Mouse (Mus musculus): ENCODE measurements around the gene Rptor. TPM values are rescaled to one million over a fixed set of nuclear protein-coding genes. Genes with fewer than 3 reads are reported as not detected.

The Rptor gene
- polyA plus RNA-seq, 1 experiment from 2014 or later = 9.9 TPM

DNA sequence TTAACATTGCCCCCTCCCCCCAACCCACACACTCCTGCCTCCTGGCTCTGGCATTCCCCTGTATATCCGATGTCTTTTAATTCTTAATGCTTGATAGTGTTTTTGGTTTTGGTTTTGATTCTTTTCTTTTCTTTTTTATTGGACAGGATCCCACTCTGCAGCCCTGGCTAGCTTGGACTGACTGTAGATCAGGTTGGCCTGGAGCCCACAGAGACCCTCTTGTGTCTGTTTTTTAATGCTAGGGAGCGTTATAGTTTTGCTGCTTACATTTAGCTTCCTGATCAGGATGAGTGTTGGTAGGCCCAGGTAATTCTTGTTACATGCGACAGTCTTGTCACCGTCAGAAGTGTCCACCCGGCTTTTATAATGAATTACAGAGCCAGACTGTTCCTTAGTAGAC is 27.6 kb downstream of the Rptor start:
- H3K4me2 ChIP-seq (ENCODE audit: low read length) = no peak overlapping the region
- no peaks in the 10 kb centered on the region for H3K36me3 ChIP-seq (ENCODE audit: control insufficient read depth, insufficient read depth, low read length)
- no peak overlapping the region for H3K9ac ChIP-seq (ENCODE audit: low read depth, low read length)
- WGBS = 78% methylated on average over 5 of the region's 5 CpGs
- H3K9me3 ChIP-seq (replicated peaks; ENCODE audit: control insufficient read depth, low read length, poor library complexity, severe bottlenecking) = no peaks in the 10 kb centered on the region
- no peaks in the 10 kb centered on the region for H3K27me3 ChIP-seq (ENCODE audit: control insufficient read depth, insufficient read depth, low read depth, low read length)
- H3K27ac ChIP-seq (ENCODE audit: low read length) = no peak overlapping the region
- H3K4me3 ChIP-seq (ENCODE audit: low read depth, low read length) = no peak overlapping the region
- no peak for ATAC-seq
- H3K4me1 ChIP-seq (ENCODE audit: control insufficient read depth, insufficient read depth, low read length) = peaks cover 8% of the 10 kb centered on the region; the same call in 1 of the 2 replicates

DNA sequence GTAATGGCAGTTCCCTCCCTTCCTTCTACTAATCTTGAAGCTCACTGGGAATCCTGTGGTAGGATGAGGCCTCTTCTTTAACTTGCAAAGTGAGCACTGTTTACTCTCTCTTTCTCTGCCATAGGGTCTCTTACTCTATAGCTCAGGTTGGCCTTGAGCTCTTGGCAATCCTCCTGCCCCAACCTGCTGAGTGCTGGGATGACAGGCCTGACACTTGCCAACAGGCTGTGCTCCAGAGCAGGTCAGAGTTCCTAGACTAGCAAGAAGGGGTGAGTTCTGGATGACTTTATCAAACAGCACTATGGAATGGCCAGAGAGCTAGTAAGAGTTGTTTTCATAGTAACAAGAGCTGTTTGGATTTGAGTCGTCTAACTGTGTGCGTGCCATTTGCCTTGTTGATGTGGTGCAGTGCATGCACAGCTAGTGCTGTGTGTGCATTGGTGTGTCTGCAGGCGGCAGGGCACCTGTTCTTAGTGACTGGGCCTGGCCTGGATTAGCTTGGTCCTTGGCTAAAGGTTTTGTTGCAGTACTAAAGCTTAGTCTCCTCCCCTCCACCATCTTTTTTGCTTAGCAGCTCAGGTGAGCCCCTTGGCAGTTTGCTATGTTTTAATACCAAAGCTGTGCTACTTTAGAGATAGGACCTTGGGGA is 28.6 kb downstream of the Rptor start:
- Histone ChIP-seq H3K36me3 (ENCODE audit: control insufficient read depth, insufficient read depth, low read length) (no peaks in the 10 kb centered on the region), H3K4me2 (ENCODE audit: low read length) (no peak overlapping the region), H3K9me3 (replicated peaks; ENCODE audit: control insufficient read depth, low read length, poor library complexity, severe bottlenecking) (no peaks in the 10 kb centered on the region), H3K27me3 (ENCODE audit: control insufficient read depth, insufficient read depth, low read depth, low read length) (no peaks in the 10 kb centered on the region), H3K27ac (ENCODE audit: low read length) (no peak overlapping the region), H3K4me1 (ENCODE audit: control insufficient read depth, insufficient read depth, low read length) (0 out of 2 replicates have a peak, but pooled peaks cover 6% of the 10 kb centered on the region), H3K4me3 (ENCODE audit: low read depth, low read length) (no peak overlapping the region), H3K9ac (ENCODE audit: low read depth, low read length) (no peak overlapping the region)
- no peak for ATAC-seq
- WGBS = 76% methylated on average over 3 of the region's 3 CpGs

DNA sequence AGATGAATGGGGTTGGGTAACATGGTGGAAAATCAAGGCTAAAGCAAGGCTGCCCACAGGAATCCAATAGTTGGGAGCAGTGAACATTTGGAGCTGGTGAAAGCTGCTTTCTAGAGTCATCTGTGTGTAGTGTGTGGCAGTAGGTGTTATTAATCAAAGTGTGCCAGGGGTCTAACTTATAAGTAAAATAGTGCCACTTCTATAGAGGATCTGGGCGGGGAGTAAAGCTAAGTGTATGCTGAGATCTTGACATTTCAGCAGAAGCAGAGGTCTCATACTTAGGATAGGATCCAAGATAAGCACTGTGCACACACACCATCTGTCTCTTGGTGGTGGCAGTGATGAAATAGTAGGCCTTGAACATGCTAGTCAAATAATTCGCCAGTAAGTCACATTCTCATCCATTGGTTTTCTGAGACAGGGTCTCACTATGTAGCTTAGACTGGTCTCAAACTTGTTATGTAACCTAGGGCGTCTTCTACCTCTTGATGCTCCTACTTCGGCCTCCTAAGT is 33.7 kb downstream of the Rptor start:
- Histone ChIP-seq H3K36me3 (ENCODE audit: control insufficient read depth, insufficient read depth, low read length) (no peaks in the 10 kb centered on the region), H3K9ac (ENCODE audit: low read depth, low read length) (no peak overlapping the region), H3K4me2 (ENCODE audit: low read length) (no peak overlapping the region), H3K9me3 (replicated peaks; ENCODE audit: control insufficient read depth, low read length, poor library complexity, severe bottlenecking) (no peaks in the 10 kb centered on the region), H3K4me3 (ENCODE audit: low read depth, low read length) (no peak overlapping the region), H3K27ac (ENCODE audit: low read length) (no peak overlapping the region), H3K4me1 (ENCODE audit: control insufficient read depth, insufficient read depth, low read length) (peaks cover 4% of the 10 kb centered on the region; the same call in 1 of the 2 replicates), H3K27me3 (ENCODE audit: control insufficient read depth, insufficient read depth, low read depth, low read length) (no peaks in the 10 kb centered on the region)
- no peak for ATAC-seq
- 96% methylated on average over 4 of the region's 4 CpGs for WGBS

DNA sequence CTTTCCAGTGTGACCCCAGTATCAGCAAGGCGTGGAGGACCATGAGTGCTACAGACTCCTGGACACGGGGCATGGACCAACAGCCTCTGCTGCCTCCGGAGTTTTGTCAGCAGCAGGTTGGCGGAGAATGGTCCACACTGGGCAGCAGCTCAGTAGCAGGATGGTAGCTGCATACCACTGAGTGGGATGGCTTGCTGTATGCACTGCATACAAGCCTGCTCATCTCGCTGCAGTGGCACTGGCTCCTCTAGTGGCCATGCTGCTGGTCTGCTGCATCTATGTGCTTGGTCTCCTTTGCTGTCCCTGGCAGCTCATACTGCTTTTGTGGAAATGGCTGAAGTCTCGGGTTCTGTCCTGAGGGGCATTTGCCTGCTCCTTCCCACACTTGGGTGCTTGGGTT is 34.8 kb downstream of the Rptor start:
- Histone ChIP-seq H3K27me3 (ENCODE audit: control insufficient read depth, insufficient read depth, low read depth, low read length) (no peaks in the 10 kb centered on the region), H3K4me3 (ENCODE audit: low read depth, low read length) (no peak overlapping the region), H3K36me3 (ENCODE audit: control insufficient read depth, insufficient read depth, low read length) (no peaks in the 10 kb centered on the region), H3K27ac (ENCODE audit: low read length) (no peak overlapping the region), H3K9ac (ENCODE audit: low read depth, low read length) (no peak overlapping the region), H3K4me2 (ENCODE audit: low read length) (no peak overlapping the region), H3K4me1 (ENCODE audit: control insufficient read depth, insufficient read depth, low read length) (peaks cover 4% of the 10 kb centered on the region; the same call in 1 of the 2 replicates), H3K9me3 (replicated peaks; ENCODE audit: control insufficient read depth, low read length, poor library complexity, severe bottlenecking) (no peaks in the 10 kb centered on the region)
- WGBS = 82% methylated on average over 6 of the region's 6 CpGs
- no peak for ATAC-seq

DNA sequence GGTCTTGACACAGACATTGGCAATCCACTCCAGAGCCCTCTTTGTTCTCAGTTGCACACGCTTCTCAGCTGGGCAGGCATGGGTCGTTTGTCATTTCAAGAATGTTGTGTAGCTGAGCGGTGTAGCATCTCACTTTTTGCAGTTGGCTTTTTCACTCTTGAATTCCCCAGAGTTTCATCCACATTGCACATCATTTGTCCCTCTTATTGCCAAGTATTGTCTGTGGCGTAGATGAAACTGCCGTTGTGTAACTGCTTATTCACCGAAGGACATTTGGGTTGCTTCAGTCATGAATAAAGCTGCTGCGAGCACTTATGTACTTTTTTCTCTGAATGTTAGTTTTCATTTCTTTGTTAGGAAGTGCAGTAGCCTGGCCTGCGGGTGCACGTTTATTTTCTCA is 37.8 kb downstream of the Rptor start:
- ATAC-seq = no peak
- Histone ChIP-seq H3K9ac (ENCODE audit: low read depth, low read length) (no peak overlapping the region), H3K27ac (ENCODE audit: low read length) (no peak overlapping the region)

DNA sequence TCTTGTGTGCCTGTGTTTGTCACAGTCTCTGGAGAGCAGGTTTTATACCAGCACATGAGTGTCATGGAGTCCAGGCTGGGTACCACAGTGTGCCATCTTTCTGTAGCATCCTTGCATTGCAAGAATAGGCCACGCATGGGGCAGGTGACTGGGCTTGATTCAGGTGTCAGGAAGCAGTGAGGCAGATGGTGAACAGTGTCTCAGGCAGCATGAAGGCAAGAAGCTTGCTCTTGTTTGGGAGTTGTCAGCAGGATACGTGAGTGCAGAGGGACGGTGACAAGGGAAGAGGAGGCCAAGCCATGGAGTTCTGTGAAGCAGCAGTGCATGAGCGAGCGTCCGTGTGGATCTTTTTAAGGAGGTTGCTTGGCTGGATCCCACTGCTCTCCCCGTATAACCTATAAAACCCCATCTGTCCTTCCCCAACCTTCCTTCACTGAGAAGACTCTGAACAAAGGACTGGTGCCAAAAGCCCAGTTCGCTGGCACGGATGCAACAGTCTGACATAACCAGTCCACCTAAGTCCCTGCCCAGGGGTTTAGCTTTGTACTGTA is 39.2 kb downstream of the Rptor start:
- no peak overlapping the region for H3K9ac ChIP-seq (ENCODE audit: low read depth, low read length)
- H3K9me3 ChIP-seq (replicated peaks; ENCODE audit: control insufficient read depth, low read length, poor library complexity, severe bottlenecking) = no peaks in the 10 kb centered on the region
- no peak for ATAC-seq
- H3K4me2 ChIP-seq (ENCODE audit: low read length) = no peak overlapping the region
- peaks cover 10% of the 10 kb centered on the region for H3K4me1 ChIP-seq (ENCODE audit: control insufficient read depth, insufficient read depth, low read length)
- WGBS = 87% methylated on average over 9 of the region's 9 CpGs
- H3K36me3 ChIP-seq (ENCODE audit: control insufficient read depth, insufficient read depth, low read length) = no peaks in the 10 kb centered on the region
- no peak overlapping the region for H3K4me3 ChIP-seq (ENCODE audit: low read depth, low read length)
- no peaks in the 10 kb centered on the region for H3K27me3 ChIP-seq (ENCODE audit: control insufficient read depth, insufficient read depth, low read depth, low read length)
- no peak overlapping the region for H3K27ac ChIP-seq (ENCODE audit: low read length)

More for the DNA sequence above, 37.8 kb downstream of the Rptor start:
- no peak overlapping the region for H3K4me3 ChIP-seq (ENCODE audit: low read depth, low read length)
- no peaks in the 10 kb centered on the region for H3K27me3 ChIP-seq (ENCODE audit: control insufficient read depth, insufficient read depth, low read depth, low read length)
- WGBS = 74% methylated on average over 9 of the region's 9 CpGs
- H3K36me3 ChIP-seq (ENCODE audit: control insufficient read depth, insufficient read depth, low read length) = no peaks in the 10 kb centered on the region
- H3K4me2 ChIP-seq (ENCODE audit: low read length) = no peak overlapping the region
- H3K9me3 ChIP-seq (replicated peaks; ENCODE audit: control insufficient read depth, low read length, poor library complexity, severe bottlenecking) = no peaks in the 10 kb centered on the region
- H3K4me1 ChIP-seq (ENCODE audit: control insufficient read depth, insufficient read depth, low read length) = peaks cover 10% of the 10 kb centered on the region

DNA sequence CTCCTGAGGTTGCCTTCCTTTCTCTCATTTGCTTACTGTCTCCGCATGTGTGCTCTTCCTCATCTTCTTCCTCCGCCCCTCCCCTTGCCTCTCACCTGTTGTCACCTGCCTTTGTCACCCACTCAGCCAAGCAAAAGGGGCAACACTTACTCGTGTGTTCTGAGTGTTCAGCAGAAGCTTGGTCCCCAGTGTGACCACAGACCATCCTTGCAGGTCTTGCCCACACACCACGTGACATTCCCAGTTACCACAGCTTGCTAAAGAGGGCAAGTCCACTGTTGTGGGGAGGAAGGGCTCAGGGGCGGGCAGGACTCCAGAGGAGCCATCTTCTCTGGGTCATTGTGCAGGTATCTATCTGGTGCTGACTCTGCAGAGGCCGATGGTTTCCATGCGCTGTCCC is 40.6 kb downstream of the Rptor start:
- no peak overlapping the region for H3K9ac ChIP-seq (ENCODE audit: low read depth, low read length)
- H3K36me3 ChIP-seq (ENCODE audit: control insufficient read depth, insufficient read depth, low read length) = no peaks in the 10 kb centered on the region
- no peak overlapping the region for H3K4me2 ChIP-seq (ENCODE audit: low read length)
- H3K27ac ChIP-seq (ENCODE audit: low read length) = no peak overlapping the region
- H3K4me3 ChIP-seq (ENCODE audit: low read depth, low read length) = no peak overlapping the region
- H3K9me3 ChIP-seq (replicated peaks; ENCODE audit: control insufficient read depth, low read length, poor library complexity, severe bottlenecking) = no peaks in the 10 kb centered on the region
- H3K27me3 ChIP-seq (ENCODE audit: control insufficient read depth, insufficient read depth, low read depth, low read length) = no peaks in the 10 kb centered on the region
- WGBS = 84% methylated on average over 7 of the region's 7 CpGs
- ATAC-seq = no peak
- H3K4me1 ChIP-seq (ENCODE audit: control insufficient read depth, insufficient read depth, low read length) = peaks cover 10% of the 10 kb centered on the region

DNA sequence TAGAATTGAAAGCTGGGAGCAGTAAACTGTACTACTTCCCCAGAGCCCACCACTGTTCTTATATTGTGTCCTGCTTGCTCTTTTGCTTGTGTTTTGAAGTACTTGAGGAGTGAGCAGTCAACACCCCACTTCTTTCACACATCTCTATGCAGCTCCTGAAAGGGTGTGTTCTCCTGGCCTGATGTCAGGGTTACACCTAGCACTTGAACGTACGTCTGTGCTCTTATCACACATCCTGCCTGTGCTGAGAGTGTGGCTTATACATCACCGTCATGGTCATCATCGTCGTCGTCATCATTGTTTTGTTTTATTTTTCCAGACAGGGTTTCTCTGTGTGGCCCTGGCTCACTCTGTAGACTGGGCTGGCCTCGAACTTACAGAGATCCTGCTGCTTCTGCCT is 41.4 kb downstream of the Rptor start:
- Histone ChIP-seq H3K4me1 (ENCODE audit: control insufficient read depth, insufficient read depth, low read length) (peaks cover 12% of the 10 kb centered on the region), H3K9ac (ENCODE audit: low read depth, low read length) (no peak overlapping the region), H3K27ac (ENCODE audit: low read length) (no peak overlapping the region), H3K9me3 (replicated peaks; ENCODE audit: control insufficient read depth, low read length, poor library complexity, severe bottlenecking) (no peaks in the 10 kb centered on the region), H3K27me3 (ENCODE audit: control insufficient read depth, insufficient read depth, low read depth, low read length) (no peaks in the 10 kb centered on the region), H3K4me3 (ENCODE audit: low read depth, low read length) (no peak overlapping the region), H3K36me3 (ENCODE audit: control insufficient read depth, insufficient read depth, low read length) (no peaks in the 10 kb centered on the region), H3K4me2 (ENCODE audit: low read length) (no peak overlapping the region)
- WGBS = 83% methylated on average over 7 of the region's 7 CpGs
- no peak for ATAC-seq

DNA sequence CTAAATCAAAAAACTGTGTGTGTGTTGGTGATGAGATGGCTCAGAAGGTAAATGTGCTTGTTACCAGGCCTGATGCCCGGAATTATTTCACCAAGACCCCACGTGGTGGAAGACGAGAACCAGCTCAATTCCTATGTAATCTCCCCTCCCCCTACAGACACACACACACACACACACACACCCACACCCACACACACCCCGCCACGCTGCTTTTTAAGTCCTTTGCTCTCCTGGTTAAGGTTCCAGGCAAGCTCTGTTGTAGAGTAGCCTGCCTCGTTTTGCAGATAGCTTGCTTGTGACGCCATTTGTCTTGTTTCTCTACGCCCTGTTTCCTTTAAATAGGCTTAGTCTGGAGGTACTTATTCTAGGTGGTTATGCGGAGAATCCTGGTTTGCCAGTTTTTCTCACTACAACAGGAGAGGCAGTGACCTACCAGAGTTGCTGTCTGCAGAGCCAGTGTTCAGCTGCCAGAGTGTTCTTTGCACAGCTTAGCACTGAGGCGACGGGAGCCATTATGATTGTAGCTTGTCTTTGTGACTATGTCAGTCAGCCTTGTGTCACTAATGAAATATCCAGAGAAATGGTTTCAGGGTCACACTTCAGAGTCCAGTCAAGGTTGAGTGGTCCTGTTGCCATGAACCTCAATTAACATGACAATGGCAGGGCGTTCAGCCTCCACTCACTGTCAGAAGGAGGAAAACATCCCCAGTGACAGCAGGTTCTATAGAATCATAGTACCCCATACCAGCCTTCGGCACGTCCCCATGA is 42.1 kb downstream of the Rptor start:
- 19% methylated on average over 14 of the region's 14 CpGs for WGBS
- H3K4me3 ChIP-seq (ENCODE audit: low read depth, low read length) = no peak overlapping the region
- no peak overlapping the region for H3K4me2 ChIP-seq (ENCODE audit: low read length)
- peaks cover 15% of the 10 kb centered on the region for H3K4me1 ChIP-seq (ENCODE audit: control insufficient read depth, insufficient read depth, low read length)
- no peak overlapping the region for H3K9ac ChIP-seq (ENCODE audit: low read depth, low read length)
- no peaks in the 10 kb centered on the region for H3K9me3 ChIP-seq (replicated peaks; ENCODE audit: control insufficient read depth, low read length, poor library complexity, severe bottlenecking)
- H3K36me3 ChIP-seq (ENCODE audit: control insufficient read depth, insufficient read depth, low read length) = no peaks in the 10 kb centered on the region
- no peak overlapping the region for H3K27ac ChIP-seq (ENCODE audit: low read length)
- ATAC-seq = no peak
- no peaks in the 10 kb centered on the region for H3K27me3 ChIP-seq (ENCODE audit: control insufficient read depth, insufficient read depth, low read depth, low read length)

Measured in midbrain, embryonic 16.5 days (tissue).